Mouse (Mus musculus) neural tube, embryonic 13.5 days (tissue): Measurements from ENCODE around the gene Hist1h4f. TPM values are rescaled to one million over a fixed set of nuclear protein-coding genes. Genes with fewer than 3 reads are reported as not detected.
"Not testable (repeated sequence)": the region's sequence is repeated elsewhere in the genome, so short reads cannot be mapped to it uniquely, and the experiment has no call there.

Experiments used
- ATAC-seq: fragments of 200-750 bp; cut with Nextera tagmentation; 2 replicates; pipeline ENCODE4 v1.8.0; 2017; ENCODE audit warnings: low read depth, mild to moderate bottlenecking, moderate TSS enrichment, moderate library complexity
- H3K27ac ChIP-seq: fragments of 300-500 bp; sonication (generic); replicated peaks from 2 replicates; pipeline ENCODE4 v1.5.1; 2015; ENCODE audit warnings: moderate library complexity, mild to moderate bottlenecking, inconsistent platforms
- H3K27me3 ChIP-seq: fragments of 300-500 bp; sonication (generic); 2 replicates; pipeline ENCODE4 v1.6.1; 2015; ENCODE audit warnings: mild to moderate bottlenecking, inconsistent platforms
- H3K36me3 ChIP-seq: fragments of 300-500 bp; sonication (generic); 2 replicates; pipeline ENCODE4 v1.6.1; 2015; ENCODE audit warnings: mild to moderate bottlenecking, inconsistent platforms
- H3K4me1 ChIP-seq: fragments of 300-500 bp; sonication (generic); replicated peaks from 2 replicates; pipeline ENCODE4 v1.6.1; 2015; ENCODE audit warnings: inconsistent platforms
- H3K4me2 ChIP-seq: fragments of 300-500 bp; sonication (generic); 2 replicates; pipeline ENCODE4 v1.6.1; 2015; ENCODE audit warnings: inconsistent platforms, mild to moderate bottlenecking, moderate library complexity
- H3K4me3 ChIP-seq: fragments of 300-500 bp; sonication (generic); 2 replicates; pipeline ENCODE4 v1.5.1; 2015; ENCODE audit warnings: mild to moderate bottlenecking, inconsistent platforms
- H3K9ac ChIP-seq: fragments of 300-500 bp; sonication (generic); 2 replicates; pipeline ENCODE4 v1.6.1; 2015; ENCODE audit warnings: moderate library complexity, mild to moderate bottlenecking, inconsistent platforms
- H3K9me3 ChIP-seq: fragments of 300-500 bp; sonication (generic); 2 replicates; pipeline ENCODE4 v1.6.1; 2016; ENCODE audit warnings: inconsistent platforms
- WGBS: fragments of 180-500 bp; shearing (Covaris S2); methylation state at CpG from one replicate; pipeline ENCODE4 v1.1.7; 2015; 5-methylcytosine and 5-hydroxymethylcytosine counted together
- polyA plus RNA-seq: library from polyadenylated mRNA; unstranded; fragments of >200 nt; fragmentation: Nextera tagmentation; extraction: Ambion mirVana; gene quantifications from 2 replicates; pipeline ENCODE4 v1.2.1, GENCODE M21; 2015

The Hist1h4f gene
- polyA plus RNA-seq, 1 experiment from 2014 or later, result not detected

DNA sequence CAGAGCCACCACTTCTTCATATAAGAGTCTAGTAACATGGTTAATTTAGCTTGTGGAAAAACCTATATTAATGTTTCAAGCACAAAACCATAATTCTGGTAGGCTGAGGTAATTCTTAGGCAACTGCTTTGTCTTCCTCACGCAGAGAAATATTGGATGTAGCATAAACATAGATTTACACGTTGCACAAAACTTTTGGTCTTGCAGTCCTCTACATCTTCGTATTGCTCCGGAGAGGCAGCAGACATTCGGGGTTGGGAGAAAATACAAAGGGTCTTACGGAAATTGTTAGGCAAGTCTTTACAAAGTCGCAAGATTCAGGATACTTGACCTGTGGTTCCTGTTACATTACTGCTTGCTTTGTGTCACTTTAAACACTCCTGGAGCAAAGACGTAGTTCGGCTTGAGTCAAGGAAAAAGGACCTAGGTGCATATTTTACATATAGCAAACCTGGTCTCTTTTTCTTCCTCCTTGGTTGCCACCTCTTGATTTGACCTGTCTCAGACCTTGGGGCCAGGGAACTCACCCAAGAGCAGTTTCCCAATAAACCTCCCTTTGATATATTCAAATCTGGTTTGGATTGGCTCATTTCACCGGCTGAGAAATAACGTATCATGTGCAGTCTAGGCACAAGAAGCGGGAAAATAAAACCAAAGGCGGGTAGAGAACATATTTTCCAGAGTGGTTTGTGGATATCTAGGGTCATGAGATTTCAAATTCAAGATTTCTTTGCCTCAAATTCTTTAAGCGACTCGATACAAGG, 16.9 kb downstream of the Hist1h4f start:
- Histone ChIP-seq H3K4me1 (peaks cover 48% of the 10 kb centered on the region), H3K9me3 (no peaks in the 10 kb centered on the region), H3K4me3 (peak overlapping the region; percentile 59), H3K27ac (peak overlapping the region; percentile 74), H3K9ac (peak overlapping the region; percentile 61), H3K27me3 (no peaks in the 10 kb centered on the region), H3K4me2 (peak overlapping the region; percentile 74), H3K36me3 (no peaks in the 10 kb centered on the region)
- ATAC-seq, result no peak
- under 1% methylated on average over 15 of the region's 15 CpGs for WGBS

DNA sequence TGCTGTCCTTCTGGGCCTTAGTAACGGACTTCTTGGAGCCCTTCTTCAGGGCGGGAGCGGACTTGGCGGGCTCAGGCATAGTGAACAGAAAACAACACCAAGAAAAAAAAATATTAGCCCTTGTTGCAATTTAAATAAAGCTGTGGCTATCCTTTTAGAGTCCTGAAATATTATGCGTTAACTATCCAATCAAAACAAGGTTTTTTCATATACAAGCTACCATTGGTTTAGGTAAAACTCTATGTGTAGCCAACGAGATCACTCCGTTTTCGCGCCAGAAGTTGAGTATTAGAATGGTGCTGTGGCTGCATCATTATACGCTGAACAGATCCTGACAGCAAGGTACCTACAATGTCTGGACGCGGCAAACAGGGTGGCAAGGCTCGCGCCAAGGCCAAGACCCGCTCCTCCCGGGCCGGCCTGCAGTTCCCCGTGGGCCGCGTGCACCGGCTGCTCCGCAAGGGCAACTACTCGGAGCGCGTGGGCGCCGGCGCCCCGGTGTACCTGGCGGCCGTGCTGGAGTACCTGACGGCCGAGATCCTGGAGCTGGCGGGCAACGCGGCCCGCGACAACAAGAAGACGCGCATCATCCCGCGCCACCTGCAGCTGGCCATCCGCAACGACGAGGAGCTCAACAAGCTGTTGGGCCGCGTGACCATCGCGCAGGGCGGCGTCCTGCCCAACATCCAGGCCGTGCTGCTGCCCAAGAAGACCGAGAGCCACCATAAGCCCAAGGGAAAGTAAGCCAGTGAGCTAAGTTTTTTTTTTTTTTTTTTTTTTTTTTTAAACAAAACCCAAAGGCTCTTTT, 17.7 kb downstream of the Hist1h4f start, which contains the start of gene Hist1h2af:
TSS of gene Hist1h2af (plus strand) at position 347 of the 808 bp plus-strand sequence.
- H3K4me1 ChIP-seq, result peaks cover 54% of the 10 kb centered on the region
- H3K27ac ChIP-seq, result peak within 1 kb of the TSS; percentile 84
- peak within 1 kb of the TSS; percentile 59 for H3K4me3 ChIP-seq
- WGBS, result under 1% methylated on average over 25 of the region's 53 CpGs
- not testable (repeated sequence) for H3K27me3 ChIP-seq, H3K9me3 ChIP-seq, H3K36me3 ChIP-seq
- peak within 1 kb of the TSS; percentile 74 for H3K4me2 ChIP-seq
- H3K9ac ChIP-seq, result peak within 1 kb of the TSS; percentile 85
- ATAC-seq, result peak; percentile 15; the same call in 1 of the 2 replicates

DNA sequence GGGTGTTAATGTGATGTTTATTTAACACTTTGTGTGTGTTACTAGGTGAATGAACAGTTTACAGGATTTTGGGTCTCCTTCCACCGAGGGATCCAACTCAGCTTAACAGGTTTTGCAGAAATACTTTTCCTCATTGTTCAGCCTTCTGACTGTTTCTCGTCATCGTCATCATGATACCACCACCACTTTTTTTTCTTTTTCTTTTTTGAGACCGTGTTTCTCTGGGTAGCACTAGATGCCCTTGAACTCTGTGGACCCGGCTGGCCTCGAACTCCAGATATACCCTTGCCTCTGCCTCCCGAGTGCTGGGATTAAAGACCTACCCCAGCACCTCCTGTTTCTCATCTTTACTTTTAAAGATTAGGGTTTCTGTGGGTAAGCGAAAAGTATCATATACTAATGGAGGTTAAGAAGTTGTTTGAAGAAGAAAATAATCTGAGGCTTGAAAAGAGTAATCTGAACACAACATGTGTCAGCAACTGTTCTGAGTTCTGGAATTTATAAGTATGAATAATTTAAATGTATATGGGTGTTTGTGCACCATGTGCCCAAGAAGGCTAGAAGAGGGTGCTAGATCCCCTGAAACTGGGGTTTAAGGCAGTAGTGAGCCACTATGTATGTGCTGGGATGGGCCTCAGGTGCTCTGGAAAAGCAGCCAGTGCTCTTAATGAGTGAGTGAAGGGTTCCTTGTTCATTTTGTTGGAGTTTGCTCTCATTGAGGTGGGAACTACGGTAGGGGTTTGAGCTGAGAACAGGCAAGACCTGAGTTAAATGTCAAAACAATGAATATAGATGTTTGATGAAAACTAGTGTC, 19.0 kb downstream of the Hist1h4f start:
- Histone ChIP-seq H3K27ac (peak overlapping the region; percentile 96; the same call in 1 of the 2 replicates), H3K9ac (peak overlapping the region; percentile 85), H3K27me3 (no peaks in the 10 kb centered on the region), H3K36me3 (no peaks in the 10 kb centered on the region), H3K4me1 (peaks cover 58% of the 10 kb centered on the region), H3K4me2 (peak overlapping the region; percentile 74), H3K9me3 (no peaks in the 10 kb centered on the region), H3K4me3 (peak overlapping the region; percentile 59)
- ATAC-seq, result no peak
- 23% methylated on average over 9 of the region's 9 CpGs for WGBS

DNA sequence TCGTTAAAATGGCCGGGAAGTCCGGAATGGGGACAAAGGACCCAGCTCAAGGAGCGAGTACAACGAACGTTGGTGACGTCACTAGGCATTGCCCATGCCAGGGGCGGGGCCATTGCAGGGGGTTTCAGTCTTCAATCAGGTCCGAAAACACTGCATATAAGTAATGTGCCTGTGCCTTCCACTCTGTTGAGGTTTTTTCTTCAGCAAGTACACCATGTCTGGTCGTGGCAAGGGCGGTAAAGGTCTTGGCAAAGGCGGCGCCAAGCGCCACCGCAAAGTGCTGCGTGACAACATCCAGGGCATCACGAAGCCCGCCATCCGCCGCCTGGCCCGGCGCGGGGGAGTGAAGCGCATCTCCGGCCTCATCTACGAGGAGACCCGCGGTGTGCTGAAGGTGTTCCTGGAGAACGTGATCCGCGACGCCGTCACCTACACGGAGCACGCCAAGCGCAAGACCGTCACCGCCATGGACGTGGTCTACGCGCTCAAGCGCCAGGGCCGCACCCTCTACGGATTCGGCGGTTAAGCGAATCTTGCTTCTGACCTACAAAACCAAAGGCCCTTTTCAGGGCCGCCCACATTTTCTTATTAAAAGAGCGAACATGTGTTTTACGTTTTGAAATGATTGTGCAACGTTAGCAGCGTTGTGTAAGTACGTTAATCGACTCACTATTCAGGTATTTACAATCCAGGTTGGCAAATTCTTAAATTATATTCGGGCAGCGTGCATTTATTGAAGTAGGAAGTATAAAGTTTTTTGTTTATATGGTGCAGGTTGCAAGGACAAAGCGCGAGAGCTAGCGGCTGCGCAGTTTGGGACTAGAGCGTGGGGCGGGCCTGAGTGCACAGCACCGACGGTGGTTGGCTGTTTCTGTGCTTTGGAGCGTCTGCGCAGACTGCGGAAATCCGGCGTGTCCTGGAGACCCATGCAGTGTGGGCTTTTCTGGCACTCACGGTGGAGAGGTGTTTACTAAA, 20.3 kb downstream of the Hist1h4f start, which contains the start of gene Hist1h4h:
TSS of gene Hist1h4h (plus strand) at position 150 of the 975 bp plus-strand sequence.
- peaks cover 51% of the 10 kb centered on the region for H3K4me1 ChIP-seq
- no peaks in the 10 kb centered on the region for H3K27me3 ChIP-seq
- H3K27ac ChIP-seq, result peak within 1 kb of the TSS; percentile 96
- peak within 1 kb of the TSS; percentile 59 for H3K4me3 ChIP-seq
- H3K4me2 ChIP-seq, result peak within 1 kb of the TSS; percentile 74
- peak within 1 kb of the TSS; percentile 85 for H3K9ac ChIP-seq
- H3K36me3 ChIP-seq, result no peaks in the 10 kb centered on the region
- no peaks in the 10 kb centered on the region for H3K9me3 ChIP-seq
- WGBS, result under 1% methylated on average over 62 of the region's 70 CpGs
- ATAC-seq, result peak; percentile 93

DNA sequence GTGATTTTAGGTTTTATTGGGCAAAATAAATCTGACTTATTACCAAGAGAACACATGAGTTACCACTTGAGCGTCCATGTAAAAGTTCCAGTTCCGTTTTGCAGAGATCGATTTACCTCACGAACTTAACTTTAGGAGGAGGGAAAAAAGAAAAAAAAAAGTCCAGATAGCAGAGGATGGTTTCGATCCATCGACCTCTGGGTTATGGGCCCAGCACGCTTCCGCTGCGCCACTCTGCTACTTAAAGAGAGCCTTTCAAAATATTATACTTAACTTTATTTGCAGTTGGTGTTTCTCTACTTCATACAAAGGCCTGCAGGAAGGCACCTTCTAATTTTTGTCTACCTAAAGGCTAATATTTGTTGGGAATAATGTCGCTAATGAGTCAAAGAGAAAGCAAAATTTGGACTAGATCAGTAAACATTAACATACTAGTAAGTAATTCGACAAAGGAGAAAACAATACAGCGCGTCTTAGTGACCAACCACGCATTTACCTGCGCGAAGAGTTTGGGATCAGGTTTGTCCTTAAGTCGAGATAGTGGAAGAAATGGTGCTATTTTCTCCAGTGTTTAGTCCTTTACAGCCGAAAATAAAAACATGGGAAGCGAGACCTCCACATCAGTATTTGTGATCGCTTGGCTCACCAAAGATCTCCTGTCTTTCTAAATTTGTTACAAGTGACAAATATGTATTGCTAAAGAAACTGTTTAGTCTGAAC, 21.1 kb downstream of the Hist1h4f start:
- Histone ChIP-seq H3K27ac (peak overlapping the region; percentile 96), H3K4me2 (peak overlapping the region; percentile 74), H3K36me3 (no peaks in the 10 kb centered on the region), H3K9me3 (no peaks in the 10 kb centered on the region), H3K4me1 (peaks cover 50% of the 10 kb centered on the region), H3K4me3 (peak overlapping the region; percentile 59), H3K9ac (peak overlapping the region; percentile 85), H3K27me3 (no peaks in the 10 kb centered on the region)
- under 1% methylated on average over 20 of the region's 20 CpGs for WGBS
- ATAC-seq, result no peak

DNA sequence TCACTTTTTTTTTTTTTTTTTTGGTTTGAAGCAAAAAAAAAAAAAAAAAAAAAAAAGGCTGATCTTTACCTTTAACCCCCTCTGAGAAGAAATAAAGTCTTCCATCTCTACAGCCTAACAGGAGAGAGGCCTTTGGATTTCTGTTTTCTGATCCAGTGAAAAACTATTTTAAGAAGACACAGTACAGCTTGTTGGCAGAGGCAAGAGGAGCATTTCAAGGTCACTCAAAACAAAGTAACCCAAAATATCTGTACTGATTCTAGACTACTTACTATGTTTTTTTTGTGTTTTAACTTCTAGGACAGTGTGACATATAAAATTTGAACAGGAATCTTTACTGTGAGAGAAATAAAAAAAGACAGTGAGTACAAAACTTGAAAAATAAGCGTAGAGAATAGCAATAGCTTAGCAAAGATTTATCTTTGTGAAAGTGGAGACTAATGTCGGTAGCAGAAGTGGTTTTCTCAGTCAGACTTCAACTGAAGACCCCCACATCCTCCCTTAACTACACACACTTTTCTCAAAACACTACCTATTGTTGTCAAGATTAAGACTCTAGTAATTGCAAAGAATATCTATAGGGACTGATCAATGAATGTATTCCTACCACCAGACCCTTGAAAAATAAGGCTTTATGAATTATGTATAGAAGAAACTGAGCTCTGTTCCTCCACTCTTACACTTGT, 21.8 kb downstream of the Hist1h4f start:
- Histone ChIP-seq H3K4me3 (peak overlapping the region; percentile 59), H3K36me3 (no peaks in the 10 kb centered on the region), H3K9me3 (no peaks in the 10 kb centered on the region), H3K4me2 (peak overlapping the region; percentile 74), H3K9ac (peak overlapping the region; percentile 85), H3K27me3 (no peaks in the 10 kb centered on the region), H3K4me1 (peaks cover 51% of the 10 kb centered on the region), H3K27ac (peak overlapping the region; percentile 96)
- 30% methylated on average over 2 of the region's 2 CpGs for WGBS
- ATAC-seq, result no peak

DNA sequence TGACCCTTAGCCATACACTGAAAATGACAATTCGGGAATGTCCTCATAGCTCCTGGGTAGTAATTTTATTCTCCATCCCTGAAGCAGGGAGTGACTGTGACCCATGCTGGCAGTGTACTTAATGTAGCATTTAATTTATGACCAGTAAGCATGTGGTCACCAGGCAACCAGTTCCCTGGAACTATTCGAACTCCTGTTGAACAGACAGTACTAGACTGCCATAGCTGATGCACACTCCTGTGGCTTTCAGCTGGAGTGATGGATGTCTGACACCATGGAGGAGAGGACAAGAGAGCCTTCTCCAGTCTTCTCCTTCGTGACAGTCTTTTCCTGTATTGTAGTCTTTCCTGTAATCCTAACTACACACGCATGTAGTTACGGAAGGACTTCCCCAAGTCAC, 22.4 kb downstream of the Hist1h4f start:
- no peaks in the 10 kb centered on the region for H3K36me3 ChIP-seq
- H3K4me1 ChIP-seq, result peaks cover 45% of the 10 kb centered on the region
- 35% methylated on average over 5 of the region's 5 CpGs for WGBS
- H3K27ac ChIP-seq, result no peak overlapping the region
- H3K9ac ChIP-seq, result no peak overlapping the region
- H3K4me2 ChIP-seq, result peak overlapping the region; percentile 74; the same call in 1 of the 2 replicates
- H3K4me3 ChIP-seq, result no peak overlapping the region
- H3K9me3 ChIP-seq, result no peaks in the 10 kb centered on the region
- H3K27me3 ChIP-seq, result no peaks in the 10 kb centered on the region
- ATAC-seq, result no peak

DNA sequence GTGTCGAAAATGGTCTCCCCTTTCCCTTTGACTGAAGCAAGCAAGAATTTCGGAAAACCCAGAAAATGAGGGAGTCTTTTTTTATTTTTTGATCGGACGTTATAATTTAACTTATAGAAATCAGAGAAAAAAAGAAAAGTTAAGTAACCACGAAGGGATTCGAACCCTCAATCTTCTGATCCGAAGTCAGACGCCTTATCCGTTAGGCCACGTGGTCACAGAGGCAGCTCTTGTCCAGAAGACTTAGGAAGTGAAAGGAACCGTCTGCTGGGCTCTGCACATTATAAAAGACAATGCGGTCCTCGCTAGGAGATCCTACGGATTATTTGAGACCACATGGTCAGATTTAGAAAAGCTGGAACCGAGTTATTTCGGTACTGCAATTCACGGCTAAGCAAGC, 25.1 kb downstream of the Hist1h4f start:
- Histone ChIP-seq H3K9ac (peak overlapping the region; percentile 72), H3K36me3 (no peaks in the 10 kb centered on the region), H3K4me1 (peaks cover 28% of the 10 kb centered on the region), H3K27me3 (no peaks in the 10 kb centered on the region), H3K4me2 (peak overlapping the region; percentile 55), H3K9me3 (no peaks in the 10 kb centered on the region), H3K4me3 (peak overlapping the region; percentile 48), H3K27ac (peak overlapping the region; percentile 83)
- 1% methylated on average over 17 of the region's 17 CpGs for WGBS
- 0 out of 2 replicates have a peak, but pooled peaks have one; percentile 21 for ATAC-seq

DNA sequence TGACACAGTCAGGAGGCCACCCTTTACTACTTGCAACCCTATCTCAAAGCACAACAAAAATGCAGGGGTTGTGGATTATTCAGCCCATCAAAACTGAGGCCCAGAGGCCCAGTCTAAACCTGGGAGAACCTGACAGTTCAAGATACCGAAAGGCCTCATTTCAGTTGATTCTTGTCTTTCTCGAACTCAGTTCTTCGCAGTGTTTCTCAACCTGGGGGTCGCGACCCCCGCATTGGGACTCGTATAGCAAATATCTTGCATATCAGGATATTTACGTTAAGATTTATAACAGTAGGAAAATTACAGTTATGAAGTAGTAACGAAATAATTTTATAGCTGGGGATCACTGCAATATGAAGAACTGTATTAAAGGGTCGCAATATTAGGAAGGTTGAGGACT, 25.5 kb downstream of the Hist1h4f start:
- WGBS, result 4% methylated on average over 10 of the region's 10 CpGs

DNA sequence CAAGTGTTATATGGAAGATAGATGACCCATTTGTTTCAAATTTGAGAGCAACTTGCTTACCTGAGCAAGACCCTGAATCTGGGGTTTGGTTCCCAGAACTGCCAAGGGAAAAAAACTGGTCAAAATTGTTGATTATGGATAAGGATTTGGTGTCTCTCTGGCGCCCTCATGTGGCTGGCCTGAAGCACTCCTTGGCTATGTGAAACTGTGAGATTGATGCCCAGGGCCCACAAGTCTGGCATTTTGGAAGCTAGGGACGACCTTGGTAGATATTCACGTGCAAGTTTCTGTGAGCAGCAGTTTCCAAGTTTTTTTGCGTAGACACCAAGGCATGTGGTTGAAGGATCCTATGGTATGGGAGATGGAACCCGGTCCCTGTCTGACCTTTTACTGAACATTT, 26.8 kb downstream of the Hist1h4f start:
- 10% methylated on average over 5 of the region's 5 CpGs for WGBS
- Histone ChIP-seq H3K36me3 (no peaks in the 10 kb centered on the region), H3K4me1 (peaks cover 28% of the 10 kb centered on the region), H3K27ac (no peak overlapping the region), H3K4me3 (no peak overlapping the region), H3K9ac (no peak overlapping the region), H3K4me2 (no peak overlapping the region), H3K27me3 (no peaks in the 10 kb centered on the region), H3K9me3 (no peaks in the 10 kb centered on the region)
- 0 out of 2 replicates have a peak, but pooled peaks have one; percentile 26 for ATAC-seq

More for the DNA sequence above, 25.5 kb downstream of the Hist1h4f start:
- no peak for ATAC-seq
- H3K36me3 ChIP-seq, result no peaks in the 10 kb centered on the region
- H3K4me2 ChIP-seq, result peak overlapping the region; percentile 55
- peak overlapping the region; percentile 48 for H3K4me3 ChIP-seq
- no peak overlapping the region for H3K27ac ChIP-seq
- peaks cover 28% of the 10 kb centered on the region for H3K4me1 ChIP-seq
- no peaks in the 10 kb centered on the region for H3K27me3 ChIP-seq
- H3K9ac ChIP-seq, result no peak overlapping the region
- H3K9me3 ChIP-seq, result no peaks in the 10 kb centered on the region
